ENCODE assay signal across 7 mouse cellular contexts in genomic region chr6:135444661-135445060, GRCm38 (mm10).
DNase-seq lines count a peak whose midpoint lies in the region; ATAC-seq and TF ChIP-seq lines count a peak whose summit lies in the region.

No protein-coding gene starts in this region.

- H3K4me3 ChIP-seq in intestine, embryonic 16.5 days (ENCODE audit: low read length) = no peak overlapping the region
- 0 out of 2 replicates have a peak overlapping the region, but pooled peaks have one; percentile 6 for H3K4me3 ChIP-seq in midbrain, embryonic 11.5 days (ENCODE audit: low read depth, low read length)
- H3K4me3 ChIP-seq in small intestine, adult 2 months (ENCODE audit: low read depth, low read length) = no peak overlapping the region

- H3K4me2 ChIP-seq in intestine, embryonic 16.5 days (ENCODE audit: low read depth, low read length) = no peak overlapping the region
- H3K4me2 ChIP-seq in midbrain, embryonic 11.5 days = peak overlapping the region; percentile 31

- peak; percentile 95 for ATAC-seq in intestine, embryonic 16.5 days
- peak; percentile 85 for ATAC-seq in midbrain, embryonic 11.5 days (ENCODE audit: low FRiP score)

- H3K4me1 ChIP-seq in intestine, embryonic 16.5 days (ENCODE audit: control insufficient read depth, insufficient read depth, low read length) = peaks cover 5% of the 10 kb centered on the region; the same call in 1 of the 2 replicates
- peaks cover 5% of the 10 kb centered on the region for H3K4me1 ChIP-seq in midbrain, embryonic 11.5 days (ENCODE audit: control insufficient read depth, insufficient read depth, low read length)
- H3K4me1 ChIP-seq in small intestine, adult 2 months (ENCODE audit: control insufficient read depth, insufficient read depth, insufficient read length, low read length) = no peaks in the 10 kb centered on the region

- peak; percentile 88 for DNase-seq in adrenal gland, adult 2 months
- peak; percentile 76 for DNase-seq in embryo, embryonic 11.5 days (ENCODE audit: low read depth, low spot score)
- DNase-seq in gastrocnemius, postnatal 4 days (ENCODE audit: low spot score in 2 of 2) = peak; percentile 91 to 95
- DNase-seq in left cerebral cortex, postnatal 25 days (ENCODE audit: low spot score in 2 of 2) = peak; percentile 89 to 93
- DNase-seq in midbrain, embryonic 11.5 days (ENCODE audit: low spot score, missing footprints) = peak; percentile 98

- WGBS in intestine, embryonic 16.5 days = 3% methylated on average over 11 of the region's 11 CpGs
- WGBS in midbrain, embryonic 11.5 days = 3% methylated on average over 11 of the region's 11 CpGs
- 8% methylated on average over 11 of the region's 11 CpGs for whole genome bisulfite sequencing in small intestine, adult 2 months

- no peak for TF ChIP-seq POLR2A in small intestine, adult 2 months (IDR thresholded peaks at IDR 0.05; ENCODE audit: low read depth, low read length)

- H3K27ac ChIP-seq in intestine, embryonic 16.5 days (ENCODE audit: low read length) = no peak overlapping the region
- no peak overlapping the region for H3K27ac ChIP-seq in midbrain, embryonic 11.5 days (ENCODE audit: low read depth, low read length)
- H3K27ac ChIP-seq in small intestine, adult 2 months (ENCODE audit: insufficient read depth, low read depth, low read length) = no peak overlapping the region

- intact Hi-C loops in left cerebral cortex, postnatal 25 days (cut with DNase I) = loop anchor here (2.0 to 10.0 kb wide), 7 partner anchors 83 to 908 kb away; partner anchors contain the start of gene Grin2b

- no peaks in the 10 kb centered on the region for H3K36me3 ChIP-seq in intestine, embryonic 16.5 days (ENCODE audit: control insufficient read depth, insufficient read depth, low read length)
- H3K36me3 ChIP-seq in midbrain, embryonic 11.5 days (ENCODE audit: control insufficient read depth, insufficient read depth, low read length) = no peaks in the 10 kb centered on the region
- H3K36me3 ChIP-seq in small intestine, adult 2 months (ENCODE audit: control insufficient read depth, insufficient read depth, low read length) = no peaks in the 10 kb centered on the region

- TF ChIP-seq CTCF in small intestine, adult 2 months (IDR thresholded peaks at IDR 0.05; ENCODE audit: extremely low read depth, insufficient read length, insufficient replicate concordance, low read depth, low read length) = peak; percentile 99

- no peaks in the 10 kb centered on the region for H3K27me3 ChIP-seq in intestine, embryonic 16.5 days (replicated peaks; ENCODE audit: control insufficient read depth, insufficient read depth, low read length)
- H3K27me3 ChIP-seq in midbrain, embryonic 11.5 days (ENCODE audit: control insufficient read depth, insufficient read depth, low read length) = no peaks in the 10 kb centered on the region; the same call in 1 of the 2 replicates
- H3K27me3 ChIP-seq in small intestine, adult 2 months (ENCODE audit: control insufficient read depth, insufficient read depth, low read length) = no peaks in the 10 kb centered on the region

- H3K9me3 ChIP-seq in intestine, embryonic 16.5 days (ENCODE audit: control insufficient read depth, low read length) = no peaks in the 10 kb centered on the region
- H3K9me3 ChIP-seq in midbrain, embryonic 11.5 days (ENCODE audit: control insufficient read depth, low read length) = no peaks in the 10 kb centered on the region

- H3K9ac ChIP-seq in intestine, embryonic 16.5 days (ENCODE audit: low read depth, low read length) = no peak overlapping the region
- H3K9ac ChIP-seq in midbrain, embryonic 11.5 days (ENCODE audit: low read length) = peak overlapping the region; percentile 28; the same call in 1 of the 2 replicates
